Mouse (Mus musculus) liver, postnatal 0 days (tissue): ENCODE results near the gene Khk.

Experiments used
- CTCF ChIP-seq: sonication (generic); IDR thresholded peaks from 2 replicates; pipeline ENCODE4 v1.5.1; 2016; ENCODE audit warnings: antibody characterized with exemption, low read depth
- EP300 ChIP-seq: IDR thresholded peaks from 2 replicates; pipeline ENCODE4 v1.6.1; 2016; ENCODE audit warnings: antibody characterized with exemption, low read depth, mild to moderate bottlenecking

- TF ChIP-seq CTCF = no peak
- TF ChIP-seq EP300 = peak; percentile 85
Measured at GRCm38 (mm10) chr5:30909300-30909659, 12.0 kb upstream of the Khk start.
